Mouse (Mus musculus) MEL (cell line): ENCODE measurements around the gene Cxcl2.

Experiments
- BHLHE40 ChIP-seq: IDR thresholded peaks from 2 replicates; pipeline ENCODE4 v1.6.1; 2012; ENCODE audit warnings: low read depth, mild to moderate bottlenecking, inconsistent platforms, low read length, improper control_type of control experiment, borderline replicate concordance
- CHD2 ChIP-seq: IDR thresholded peaks from 2 replicates; pipeline ENCODE4 v1.6.1; 2011; ENCODE audit warnings: low read length, improper control_type of control experiment
- CTCF ChIP-seq, 3 experiments: IDR thresholded peaks in 2 of 3; conservative IDR thresholded peaks in 1 of 3; 2 replicates each; pipeline ENCODE4 v1.5.1; 2011 to 2012; ENCODE audit warnings: low read length in 3 of 3, low read depth in 2 of 3, mild to moderate bottlenecking in 2 of 3, improper control_type of control experiment in 1 of 3, inconsistent platforms in 1 of 3, mixed read lengths in 1 of 3, moderate library complexity in 1 of 3; ENCODE audit not compliant: control insufficient read depth in 1 of 3, insufficient read depth in 1 of 3, poor library complexity in 1 of 3, severe bottlenecking in 1 of 3
- E2F4 ChIP-seq: IDR thresholded peaks from 2 replicates; pipeline ENCODE4 v1.6.1; 2011; ENCODE audit warnings: low read depth, low read length, improper control_type of control experiment, borderline replicate concordance
- MXI1 ChIP-seq: IDR thresholded peaks from 2 replicates; pipeline ENCODE4 v1.6.1; 2011; ENCODE audit warnings: mild to moderate bottlenecking, low read depth, low read length, improper control_type of control experiment
- MYB ChIP-seq: IDR thresholded peaks from 2 replicates; pipeline ENCODE4 v1.6.1; 2011; ENCODE audit warnings: mild to moderate bottlenecking, low read depth, low read length, improper control_type of control experiment
- POLR2A ChIP-seq, 2 experiments: IDR thresholded peaks; 2 replicates each; pipeline ENCODE4 v1.6.1; 2011 to 2012; ENCODE audit warnings: low read length in 2 of 2, mild to moderate bottlenecking in 2 of 2, control low read depth in 1 of 2, improper control_type of control experiment in 1 of 2, low read depth in 1 of 2, moderate library complexity in 1 of 2; ENCODE audit not compliant: control insufficient read depth in 1 of 2, insufficient read depth in 1 of 2, poor library complexity in 1 of 2
- USF1 ChIP-seq: IDR thresholded peaks from 2 replicates; pipeline ENCODE4 v1.6.1; 2014; ENCODE audit warnings: low read depth, mild to moderate bottlenecking, inconsistent platforms, low read length, improper control_type of control experiment, moderate library complexity
- ZC3H11A ChIP-seq: IDR thresholded peaks from 2 replicates; pipeline ENCODE4 v1.6.1; 2012; ENCODE audit warnings: low read depth, mild to moderate bottlenecking, inconsistent platforms, low read length, improper control_type of control experiment

DNA sequence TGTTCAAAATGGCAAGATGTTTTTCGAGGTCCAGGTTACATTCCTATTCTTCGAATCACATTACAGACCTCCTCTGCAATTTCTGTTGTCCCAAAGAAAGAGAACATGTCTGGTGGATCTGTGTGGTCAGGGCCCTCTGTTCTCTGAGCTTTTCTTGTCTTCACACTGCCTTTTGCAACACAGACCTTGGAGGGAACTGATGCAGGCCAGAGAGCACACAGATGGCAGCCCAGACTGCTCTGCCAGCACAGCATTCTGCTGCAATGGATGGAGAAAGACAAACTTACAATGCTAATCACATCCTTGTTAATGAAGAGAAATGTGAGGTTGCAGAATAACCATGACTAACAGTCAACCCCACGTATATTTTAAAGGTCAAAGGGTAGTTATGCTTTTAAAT lies 44.6 kb upstream of the Cxcl2 start:
- TF ChIP-seq USF1 (no peak), ZC3H11A (no peak), POLR2A (IDR thresholded peaks at IDR 0.05; ENCODE audit: control insufficient read depth in 1 of 2, insufficient read depth in 1 of 2, low read depth in 1 of 2, low read length in 2 of 2, poor library complexity in 1 of 2) (no peak), CTCF (IDR thresholded peaks at IDR 0.05 in 2 of 3, conservative IDR thresholded peaks at IDR 0.05 in 1 of 3; ENCODE audit: control insufficient read depth in 1 of 3, insufficient read depth in 1 of 3, low read depth in 2 of 3, low read length in 3 of 3, poor library complexity in 1 of 3, severe bottlenecking in 1 of 3) (no peak), MYB (no peak), MXI1 (no peak), E2F4 (no peak), CHD2 (no peak), BHLHE40 (no peak)
